Mouse (Mus musculus): Measurements from ENCODE around the gene 4930432K21Rik. TPM values are rescaled to one million over a fixed set of nuclear protein-coding genes. Genes with fewer than 3 reads are reported as not detected.

4930432K21Rik gene
- total and polyA plus RNA-seq, 2 experiments from 2014 or later = 2.7 to 5.9 TPM

DNA sequence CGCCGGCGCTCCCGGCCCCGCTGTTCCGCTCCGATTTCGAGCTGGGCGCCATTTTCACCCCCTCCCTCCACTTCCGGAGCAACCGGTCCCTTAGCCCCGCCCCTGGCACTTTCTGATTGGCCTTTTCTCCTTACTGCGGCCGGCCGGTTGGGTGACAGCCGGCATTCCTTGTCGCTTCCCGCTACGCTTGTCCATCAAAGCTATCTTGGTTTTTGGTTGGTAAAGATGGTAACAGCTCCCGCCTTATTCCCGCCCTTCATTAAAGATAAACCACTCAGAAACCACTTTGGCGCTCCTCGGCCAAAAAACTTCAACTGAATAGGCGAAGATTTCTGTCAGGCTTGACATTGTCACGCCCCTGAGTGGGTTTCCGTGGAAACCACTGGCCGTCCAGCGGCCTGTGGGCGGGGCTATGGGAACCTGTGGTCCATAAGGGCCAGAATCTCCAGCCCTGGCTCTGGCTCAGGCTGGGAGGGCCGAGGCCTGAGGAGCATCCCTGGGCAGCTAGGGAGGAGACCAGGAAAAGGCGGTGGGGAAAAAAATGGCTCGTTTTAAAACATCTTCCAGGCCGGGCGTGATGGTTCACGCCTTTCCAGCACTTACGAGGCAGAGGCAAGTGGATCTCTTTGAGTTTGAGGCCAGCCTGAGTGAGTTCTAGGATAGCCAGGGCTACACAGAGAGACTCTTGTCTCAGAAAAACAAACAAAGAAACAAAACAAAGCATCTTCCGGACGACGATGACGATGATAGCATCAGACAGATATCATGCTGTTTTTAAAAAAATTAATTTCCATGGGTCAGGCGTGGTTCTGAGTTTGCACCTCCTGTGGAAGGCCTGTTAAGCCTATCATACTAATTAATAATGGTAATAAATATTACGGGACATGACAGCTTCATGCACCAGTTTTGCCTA lies 42.9 kb upstream of the 4930432K21Rik start, which contains the start of gene Dcaf15:
Gene Dcaf15 (minus strand): TSS at position 72 of the 913 bp plus-strand sequence.
- Histone ChIP-seq H3K4me3 (ENCODE audit: low read length) (peak within 1 kb of the TSS; percentile 70), H3K36me3 (ENCODE audit: insufficient read depth, low read length) (no peaks in the 10 kb centered on the region; the same call in 1 of the 2 replicates), H3K27ac (peak within 1 kb of the TSS; percentile 93), H3K9me3 (ENCODE audit: low read length) (no peaks in the 10 kb centered on the region), H3K4me2 (ENCODE audit: low read depth, low read length) (peak within 1 kb of the TSS; percentile 75), H3K9ac (replicated peaks; ENCODE audit: low read length) (peak within 1 kb of the TSS; percentile 67), H3K4me1 (ENCODE audit: insufficient read depth, low read length) (peaks cover 14% of the 10 kb centered on the region; the same call in 1 of the 2 replicates), H3K27me3 (ENCODE audit: insufficient read depth, low read length) (no peaks in the 10 kb centered on the region)
- WGBS = 5% methylated on average over 42 of the region's 42 CpGs
- TF ChIP-seq CTCF (IDR thresholded peaks at IDR 0.05; ENCODE audit: low read depth) = no peak
- ATAC-seq = peak; percentile 98
- peak; percentile 100 for DNase-seq (ENCODE audit: low spot score)

DNA sequence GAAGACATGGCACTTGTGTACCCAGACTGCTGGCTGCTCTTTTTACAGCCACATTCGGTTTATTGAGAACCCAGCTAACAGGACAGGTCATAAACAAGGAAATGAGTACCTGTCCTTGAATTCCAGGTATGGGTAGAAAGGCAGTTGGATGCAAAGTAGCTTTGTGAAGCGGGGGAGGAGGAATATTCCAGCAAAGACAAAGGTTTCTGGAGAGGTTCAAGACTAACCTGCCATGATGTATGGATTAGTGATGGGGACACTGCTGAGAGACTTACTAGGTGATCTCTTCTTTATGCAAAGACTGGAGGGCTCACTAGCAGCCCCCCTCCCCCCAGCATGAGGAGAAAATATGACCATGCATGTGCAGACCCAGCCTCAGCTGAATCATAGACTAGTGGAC lies 42.1 kb upstream of the 4930432K21Rik start:
- peak overlapping the region; percentile 83; the same call in 1 of the 2 replicates for H3K27ac ChIP-seq
- H3K9me3 ChIP-seq (ENCODE audit: low read length) = no peaks in the 10 kb centered on the region
- 86% methylated on average over 2 of the region's 2 CpGs for WGBS
- ATAC-seq = no peak
- no peaks in the 10 kb centered on the region for H3K27me3 ChIP-seq (ENCODE audit: insufficient read depth, low read length)
- H3K4me2 ChIP-seq (ENCODE audit: low read depth, low read length) = no peak overlapping the region
- no peak overlapping the region for H3K4me3 ChIP-seq (ENCODE audit: low read length)
- no peak overlapping the region for H3K9ac ChIP-seq (replicated peaks; ENCODE audit: low read length)
- DNase-seq (ENCODE audit: low spot score) = no peak
- no peaks in the 10 kb centered on the region; the same call in 1 of the 2 replicates for H3K36me3 ChIP-seq (ENCODE audit: insufficient read depth, low read length)
- peaks cover 14% of the 10 kb centered on the region; the same call in 1 of the 2 replicates for H3K4me1 ChIP-seq (ENCODE audit: insufficient read depth, low read length)
- TF ChIP-seq CTCF (IDR thresholded peaks at IDR 0.05; ENCODE audit: low read depth) = no peak

DNA sequence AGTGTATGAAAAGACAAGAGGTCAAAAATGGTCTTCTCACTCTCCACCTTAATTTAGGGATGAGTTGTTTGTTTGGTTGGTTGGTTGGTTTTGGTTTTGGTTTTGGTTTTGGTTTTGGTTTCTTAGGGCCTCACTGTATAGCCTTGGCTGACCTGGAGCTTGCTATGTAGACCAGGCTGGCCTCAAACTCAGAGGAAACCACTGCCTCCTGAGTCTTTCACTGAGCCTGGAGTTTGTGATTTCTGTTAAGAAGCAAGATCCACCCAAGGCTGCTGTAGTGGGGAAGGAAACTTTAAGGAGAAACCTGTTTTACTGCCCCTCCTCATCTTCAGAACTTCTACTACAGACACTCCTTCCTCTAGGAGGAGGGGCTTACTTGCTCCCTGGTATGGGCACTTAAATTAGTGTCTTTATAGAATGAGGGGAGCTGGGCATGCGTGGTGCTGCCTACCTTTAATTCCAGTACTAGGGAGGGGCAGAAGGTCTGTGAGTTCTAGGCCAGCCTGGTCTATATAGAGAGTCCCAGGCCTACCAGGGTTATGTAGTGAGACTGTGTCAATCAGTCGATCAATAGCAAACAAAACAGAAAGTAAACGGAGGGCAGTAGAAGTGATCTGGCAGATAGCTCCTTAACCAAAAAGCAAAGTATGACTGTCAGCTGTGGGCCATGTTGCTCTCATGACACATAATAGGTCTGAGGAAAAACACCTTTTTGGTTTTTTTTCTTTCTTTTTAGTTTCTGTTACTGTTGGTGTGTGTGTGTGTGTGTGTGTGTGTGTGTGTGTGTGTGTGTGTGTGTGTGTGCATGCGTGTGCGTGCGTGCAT lies 41.4 kb upstream of the 4930432K21Rik start:
- WGBS = 99% methylated on average over 6 of the region's 6 CpGs
- no peak overlapping the region for H3K27ac ChIP-seq

GRCm38 (mm10) chr8:84115646-84116045 lies 32.2 kb upstream of the 4930432K21Rik start:
- no peaks in the 10 kb centered on the region for H3K27me3 ChIP-seq (ENCODE audit: insufficient read depth, low read length)
- no peak overlapping the region for H3K4me3 ChIP-seq (ENCODE audit: low read length)
- no peak overlapping the region for H3K4me2 ChIP-seq (ENCODE audit: low read depth, low read length)
- no peak for ATAC-seq
- H3K27ac ChIP-seq = no peak overlapping the region
- no peak for DNase-seq (ENCODE audit: low spot score)
- no peaks in the 10 kb centered on the region for H3K9me3 ChIP-seq (ENCODE audit: low read length)
- H3K9ac ChIP-seq (replicated peaks; ENCODE audit: low read length) = no peak overlapping the region
- WGBS = 77% methylated on average over 6 of the region's 6 CpGs
- H3K4me1 ChIP-seq (ENCODE audit: insufficient read depth, low read length) = no peaks in the 10 kb centered on the region
- TF ChIP-seq CTCF (IDR thresholded peaks at IDR 0.05; ENCODE audit: low read depth) = no peak
- H3K36me3 ChIP-seq (ENCODE audit: insufficient read depth, low read length) = no peaks in the 10 kb centered on the region

More for the DNA sequence above, 41.4 kb upstream of the 4930432K21Rik start:
- Histone ChIP-seq H3K4me2 (ENCODE audit: low read depth, low read length) (no peak overlapping the region), H3K27me3 (ENCODE audit: insufficient read depth, low read length) (no peaks in the 10 kb centered on the region), H3K36me3 (ENCODE audit: insufficient read depth, low read length) (no peaks in the 10 kb centered on the region; the same call in 1 of the 2 replicates), H3K4me1 (ENCODE audit: insufficient read depth, low read length) (peaks cover 14% of the 10 kb centered on the region; the same call in 1 of the 2 replicates), H3K9me3 (ENCODE audit: low read length) (no peaks in the 10 kb centered on the region), H3K9ac (replicated peaks; ENCODE audit: low read length) (no peak overlapping the region), H3K4me3 (ENCODE audit: low read length) (no peak overlapping the region)
- DNase-seq (ENCODE audit: low spot score) (no peak), ATAC-seq (no peak)
- TF ChIP-seq CTCF (IDR thresholded peaks at IDR 0.05; ENCODE audit: low read depth) = no peak

- Histone ChIP-seq H3K4me2 (ENCODE audit: low read depth, low read length) (no peak overlapping the region), H3K4me3 (ENCODE audit: low read length) (no peak overlapping the region), H3K36me3 (ENCODE audit: insufficient read depth, low read length) (no peaks in the 10 kb centered on the region), H3K27ac (no peak overlapping the region), H3K9ac (replicated peaks; ENCODE audit: low read length) (no peak overlapping the region), H3K9me3 (ENCODE audit: low read length) (no peaks in the 10 kb centered on the region), H3K27me3 (ENCODE audit: insufficient read depth, low read length) (no peaks in the 10 kb centered on the region), H3K4me1 (ENCODE audit: insufficient read depth, low read length) (no peaks in the 10 kb centered on the region)
- no peak for TF ChIP-seq CTCF (IDR thresholded peaks at IDR 0.05; ENCODE audit: low read depth)
- WGBS = 91% methylated on average over 3 of the region's 3 CpGs
- ATAC-seq (no peak), DNase-seq (ENCODE audit: low spot score) (no peak)
Measured at GRCm38 (mm10) chr8:84122151-84122550, 25.7 kb upstream of the 4930432K21Rik start.

DNA sequence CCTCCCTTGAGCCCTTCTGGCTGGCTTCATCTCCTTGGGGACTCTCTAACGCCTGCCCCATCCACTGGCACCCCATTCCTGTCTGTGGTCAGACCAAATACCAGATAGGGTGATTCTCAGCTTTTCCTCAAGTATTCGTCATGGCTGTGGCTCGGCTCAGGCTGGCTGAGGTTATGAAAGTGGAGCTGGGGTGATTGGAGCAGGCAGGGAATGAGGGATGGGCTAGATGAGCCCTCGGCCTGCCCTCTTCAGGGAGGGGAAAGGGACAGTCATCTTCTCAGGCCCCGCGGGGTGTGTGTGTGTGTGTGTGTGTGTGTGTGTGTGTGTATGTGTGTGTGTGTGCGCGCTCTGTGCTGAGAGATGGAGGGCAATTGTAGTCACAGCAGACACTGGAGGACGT lies 22.2 kb upstream of the 4930432K21Rik start, which contains the start of gene Podnl1:
Gene Podnl1 (plus strand): TSS at position 334 of the 400 bp plus-strand sequence.
- H3K9ac ChIP-seq (replicated peaks; ENCODE audit: low read length) = no peak within 1 kb of the TSS

More for the DNA sequence above, 22.2 kb upstream of the 4930432K21Rik start, which contains the start of gene Podnl1:
- Histone ChIP-seq H3K4me1 (ENCODE audit: insufficient read depth, low read length) (0 out of 2 replicates have a peak, but pooled peaks cover 3% of the 10 kb centered on the region), H3K27ac (no peak within 1 kb of the TSS), H3K9me3 (ENCODE audit: low read length) (no peaks in the 10 kb centered on the region), H3K4me3 (ENCODE audit: low read length) (no peak within 1 kb of the TSS), H3K27me3 (ENCODE audit: insufficient read depth, low read length) (no peaks in the 10 kb centered on the region), H3K4me2 (ENCODE audit: low read depth, low read length) (no peak within 1 kb of the TSS), H3K36me3 (ENCODE audit: insufficient read depth, low read length) (no peaks in the 10 kb centered on the region)
- whole genome bisulfite sequencing = 52% methylated on average over 9 of the region's 9 CpGs
- peak; percentile 38; the same call in 1 of the 2 replicates for ATAC-seq
- DNase-seq (ENCODE audit: low spot score) = no peak
- TF ChIP-seq CTCF (IDR thresholded peaks at IDR 0.05; ENCODE audit: low read depth) = no peak

Data from hindbrain, postnatal 0 days (tissue).